Mouse (Mus musculus) intestine, embryonic 15.5 days (tissue): ENCODE data around the gene Megf11. TPM values are rescaled to one million over a fixed set of nuclear protein-coding genes. Genes with fewer than 3 reads are reported as not detected.

ENCODE experiments used
- ATAC-seq: fragments of 200-750 bp; cut with Nextera tagmentation; 2 replicates; pipeline ENCODE4 v1.8.0; 2017; ENCODE audit warnings: moderate TSS enrichment, moderate library complexity
- H3K27ac ChIP-seq: fragments of 300-500 bp; sonication (generic); 2 replicates; pipeline ENCODE4 v1.5.1; 2015; ENCODE audit warnings: mild to moderate bottlenecking, inconsistent platforms
- H3K27me3 ChIP-seq: fragments of 300-500 bp; sonication (generic); replicated peaks from 2 replicates; pipeline ENCODE4 v1.6.1; 2015; ENCODE audit warnings: inconsistent platforms
- H3K36me3 ChIP-seq: fragments of 300-500 bp; sonication (generic); 2 replicates; pipeline ENCODE4 v1.6.1; 2015; ENCODE audit warnings: inconsistent platforms
- H3K4me1 ChIP-seq: fragments of 300-500 bp; sonication (generic); replicated peaks from 2 replicates; pipeline ENCODE4 v1.6.1; 2015; ENCODE audit warnings: inconsistent platforms
- H3K4me2 ChIP-seq: fragments of 300-500 bp; sonication (generic); replicated peaks from 2 replicates; pipeline ENCODE4 v1.6.1; 2015; ENCODE audit warnings: mild to moderate bottlenecking, inconsistent platforms
- H3K4me3 ChIP-seq: fragments of 300-500 bp; sonication (generic); replicated peaks from 2 replicates; pipeline ENCODE4 v1.5.1; 2015; ENCODE audit warnings: inconsistent platforms
- H3K9ac ChIP-seq: fragments of 300-500 bp; sonication (generic); 2 replicates; pipeline ENCODE4 v1.6.1; 2015; ENCODE audit warnings: inconsistent platforms
- H3K9me3 ChIP-seq: fragments of 300-500 bp; sonication (generic); 2 replicates; pipeline ENCODE4 v1.6.1; 2016; ENCODE audit warnings: inconsistent platforms
- WGBS: fragments of 180-500 bp; shearing (Covaris S2); methylation state at CpG from one replicate; pipeline ENCODE4 v1.1.7; 2015; 5-methylcytosine and 5-hydroxymethylcytosine counted together
- polyA plus RNA-seq: library from polyadenylated mRNA; unstranded; fragments of >200 nt; fragmentation: Nextera tagmentation; extraction: Ambion mirVana; gene quantifications from 2 replicates; pipeline ENCODE4 v1.2.1, GENCODE M21; 2015

Megf11 gene
- polyA plus RNA-seq, 1 experiment from 2014 or later, result 0.89 TPM

DNA sequence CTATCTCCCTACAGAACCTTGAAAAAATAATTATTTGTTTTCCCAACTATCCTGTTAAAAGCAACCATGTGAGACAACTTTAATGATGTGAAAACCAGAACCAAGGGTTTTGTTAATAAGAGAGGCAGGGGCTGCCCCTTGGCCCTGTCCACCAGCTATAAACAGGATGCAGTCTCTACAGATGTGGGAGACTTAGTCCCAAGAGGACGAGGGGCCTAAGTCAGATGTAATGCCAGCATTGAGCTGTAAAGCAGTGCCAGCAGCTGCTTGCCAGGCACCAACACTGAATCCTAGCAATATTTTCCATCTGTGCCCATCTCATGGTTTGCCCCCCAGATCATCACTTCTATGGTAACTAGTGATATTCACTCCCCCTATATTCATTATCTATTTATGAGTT, 357.0 kb downstream of the Megf11 start:
- no peaks in the 10 kb centered on the region for H3K27me3 ChIP-seq
- 61% methylated on average over 1 of the region's 1 CpGs for WGBS
- no peak overlapping the region for H3K4me2 ChIP-seq
- no peak overlapping the region for H3K9ac ChIP-seq
- H3K4me3 ChIP-seq, result no peak overlapping the region
- H3K4me1 ChIP-seq, result no peaks in the 10 kb centered on the region
- ATAC-seq, result no peak
- H3K9me3 ChIP-seq, result no peaks in the 10 kb centered on the region
- no peak overlapping the region for H3K27ac ChIP-seq
- H3K36me3 ChIP-seq, result no peaks in the 10 kb centered on the region

DNA sequence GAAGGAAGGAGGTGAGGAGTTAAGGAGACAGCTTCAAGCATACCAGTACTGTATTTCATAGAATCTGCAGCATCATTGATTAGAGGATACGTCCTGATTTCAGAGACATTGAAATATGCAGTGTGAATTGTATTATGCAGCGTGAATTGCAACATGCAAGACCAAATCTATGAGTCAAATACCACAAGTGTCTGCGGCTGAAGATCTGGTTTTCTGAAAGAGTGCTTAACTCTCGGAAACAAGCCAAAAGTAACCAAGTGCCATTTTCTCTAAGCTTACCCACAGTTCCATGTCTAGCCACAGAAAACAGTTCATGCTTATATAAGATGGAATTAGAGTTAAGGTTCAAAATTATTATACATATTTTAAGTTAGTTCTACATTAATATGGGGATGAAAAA, 362.3 kb downstream of the Megf11 start:
- no peaks in the 10 kb centered on the region for H3K4me1 ChIP-seq
- no peaks in the 10 kb centered on the region for H3K9me3 ChIP-seq
- no peaks in the 10 kb centered on the region for H3K27me3 ChIP-seq
- no peak overlapping the region for H3K4me2 ChIP-seq
- no peak overlapping the region for H3K27ac ChIP-seq
- WGBS, result 82% methylated on average over 4 of the region's 4 CpGs
- no peak overlapping the region for H3K4me3 ChIP-seq
- ATAC-seq, result no peak
- H3K9ac ChIP-seq, result no peak overlapping the region
- no peaks in the 10 kb centered on the region for H3K36me3 ChIP-seq

DNA sequence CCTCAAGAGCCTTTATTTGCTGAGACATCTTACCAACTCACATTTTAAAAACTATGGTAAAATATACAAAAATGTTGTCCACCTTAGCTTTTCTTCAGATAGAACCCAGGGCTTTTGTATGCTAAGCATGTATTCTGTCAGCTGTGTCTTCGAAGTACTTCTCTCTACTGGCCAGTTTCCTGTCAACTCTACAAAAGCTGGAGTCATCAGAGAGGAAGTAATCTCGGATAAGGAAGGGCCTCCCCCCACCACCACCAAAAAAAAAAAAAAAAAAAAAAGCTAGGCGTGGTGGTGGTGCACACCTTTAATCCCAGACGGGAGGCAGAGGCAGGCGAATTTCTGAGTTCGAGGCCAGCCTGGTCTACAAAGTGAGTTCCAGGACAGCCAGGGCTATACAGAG, 363.9 kb downstream of the Megf11 start:
- Histone ChIP-seq H3K4me1 (no peaks in the 10 kb centered on the region), H3K27me3 (no peaks in the 10 kb centered on the region), H3K27ac (no peak overlapping the region), H3K36me3 (no peaks in the 10 kb centered on the region), H3K9ac (no peak overlapping the region), H3K4me3 (no peak overlapping the region), H3K4me2 (no peak overlapping the region), H3K9me3 (no peaks in the 10 kb centered on the region)
- ATAC-seq, result no peak
- WGBS, result 82% methylated on average over 6 of the region's 6 CpGs

DNA sequence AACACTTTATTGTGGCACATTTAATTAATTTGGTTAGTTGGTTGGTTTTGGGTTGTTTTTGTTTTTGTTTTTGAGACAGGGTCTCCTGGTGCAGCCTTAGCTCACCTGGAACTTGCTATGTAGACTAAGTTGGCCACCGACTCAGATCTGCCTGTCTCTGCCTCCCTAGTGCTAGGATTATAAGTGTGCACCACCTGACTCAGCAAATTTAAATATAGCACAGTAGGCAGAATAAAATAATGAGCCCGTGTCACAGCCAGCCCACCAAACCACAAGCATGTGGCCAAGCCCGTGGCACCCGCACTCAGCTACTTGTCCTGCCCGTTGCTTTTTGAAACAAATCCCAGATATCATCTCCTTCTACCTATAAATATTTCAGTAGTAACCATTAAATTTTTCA, 367.1 kb downstream of the Megf11 start:
- Histone ChIP-seq H3K9me3 (no peaks in the 10 kb centered on the region), H3K27me3 (no peaks in the 10 kb centered on the region), H3K4me3 (no peak overlapping the region), H3K36me3 (no peaks in the 10 kb centered on the region), H3K4me1 (no peaks in the 10 kb centered on the region), H3K4me2 (no peak overlapping the region), H3K27ac (no peak overlapping the region), H3K9ac (no peak overlapping the region)
- no peak for ATAC-seq
- 88% methylated on average over 5 of the region's 5 CpGs for WGBS

DNA sequence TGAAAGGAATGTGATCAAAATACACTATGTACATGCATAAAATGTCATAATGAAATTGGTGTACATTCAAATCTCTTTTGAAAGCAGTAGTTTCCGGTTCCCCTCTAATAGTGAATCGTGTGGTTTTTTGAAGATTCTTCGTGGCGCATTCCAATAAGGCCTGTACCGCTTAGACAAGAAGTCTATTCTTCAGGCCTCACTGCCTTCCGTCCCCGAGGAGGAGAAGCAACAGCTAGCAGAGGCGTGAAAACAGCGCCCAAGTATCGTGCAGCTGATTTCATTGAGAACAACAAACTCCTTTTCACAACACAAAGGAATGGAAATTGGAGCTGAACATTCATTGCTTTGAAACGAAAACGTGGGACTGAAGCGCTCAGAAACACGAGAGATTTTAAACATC, 372.6 kb downstream of the Megf11 start:
- WGBS, result 82% methylated on average over 14 of the region's 14 CpGs
- Histone ChIP-seq H3K9ac (no peak overlapping the region), H3K4me2 (no peak overlapping the region)

More for the DNA sequence above, 372.6 kb downstream of the Megf11 start:
- no peak overlapping the region for H3K4me3 ChIP-seq
- no peaks in the 10 kb centered on the region for H3K9me3 ChIP-seq
- no peaks in the 10 kb centered on the region for H3K27me3 ChIP-seq
- no peaks in the 10 kb centered on the region for H3K4me1 ChIP-seq
- H3K27ac ChIP-seq, result no peak overlapping the region
- no peaks in the 10 kb centered on the region for H3K36me3 ChIP-seq
- ATAC-seq, result no peak

Other genes with a start within 250 kb of the Megf11 start
- gene Zwilch, start 212.5 kb upstream of the Megf11 start, polyA plus RNA-seq, result 20.4 and 21.6 TPM in 2 replicates
- 1,198 and 1,252 TPM in 2 replicates for gene Rpl4, start 212.3 kb upstream of the Megf11 start, polyA plus RNA-seq
- 29.3 and 39.6 TPM in 2 replicates for gene Snapc5, start 206.4 kb upstream of the Megf11 start, polyA plus RNA-seq
- gene Uchl4, start 150.4 kb upstream of the Megf11 start, polyA plus RNA-seq, result 2.2 and 3.3 TPM in 2 replicates
- gene Map2k1, start 132.0 kb upstream of the Megf11 start, polyA plus RNA-seq, result 97.9 and 102 TPM in 2 replicates
- gene Tipin, start 104.0 kb upstream of the Megf11 start, polyA plus RNA-seq, result 171 and 190 TPM in 2 replicates
- gene Dis3l, start 44.3 kb upstream of the Megf11 start, polyA plus RNA-seq, result 19.3 and 19.8 TPM in 2 replicates